Mouse (Mus musculus) myocyte (in vitro differentiated cells): ENCODE results near the gene Cplx3. TPM values are rescaled to one million over a fixed set of nuclear protein-coding genes. Genes with fewer than 3 reads are reported as not detected.

ENCODE experiments used
- H3K27me3 ChIP-seq: one replicate; pipeline ENCODE4 v1.6.1; 2011; ENCODE audit not compliant: control insufficient read depth, insufficient read depth, insufficient read length
- H3K36me3 ChIP-seq: one replicate; pipeline ENCODE4 v1.6.1; 2011; ENCODE audit not compliant: control insufficient read depth, insufficient read depth
- H3K4me2 ChIP-seq: one replicate; pipeline ENCODE4 v1.6.1; 2011; ENCODE audit warnings: low read depth, control low read depth
- H3K4me3 ChIP-seq: one replicate; pipeline ENCODE4 v1.5.1; 2011; ENCODE audit warnings: mild to moderate bottlenecking, control low read depth, moderate library complexity
- H3K79me2 ChIP-seq: one replicate; pipeline ENCODE4 v1.6.1; 2011; ENCODE audit not compliant: control insufficient read depth, insufficient read depth
- H3ac ChIP-seq: one replicate; pipeline ENCODE4 v1.6.1; 2011; ENCODE audit not compliant: control insufficient read depth, insufficient read length
- CEBPB ChIP-seq: IDR thresholded peaks from 2 replicates; pipeline ENCODE4 v1.6.1; 2011; ENCODE audit warnings: mild to moderate bottlenecking, moderate library complexity; ENCODE audit not compliant: poor library complexity, insufficient read depth, severe bottlenecking
- E2F4 ChIP-seq: IDR thresholded peaks from one replicate; pipeline ENCODE4 v1.6.1; 2011; ENCODE audit warnings: mild to moderate bottlenecking, control low read depth, moderate library complexity; ENCODE audit not compliant: insufficient read depth
- MAX ChIP-seq: IDR thresholded peaks from one replicate; pipeline ENCODE4 v1.6.1; 2011; ENCODE audit warnings: low read depth, mild to moderate bottlenecking, control low read depth
- MYOD1 ChIP-seq, 3 experiments: IDR thresholded peaks; one replicate each; pipeline ENCODE4 v1.6.1; 2011; ENCODE audit warnings: control low read depth in 2 of 3, low read depth in 2 of 3, mild to moderate bottlenecking in 2 of 3, moderate library complexity in 1 of 3; ENCODE audit not compliant: insufficient read length in 2 of 3, control insufficient read depth in 1 of 3
- MYOG ChIP-seq, 3 experiments: IDR thresholded peaks; one replicate each; pipeline ENCODE4 v1.6.1; 2011; ENCODE audit warnings: control low read depth in 2 of 3, low read depth in 2 of 3, mild to moderate bottlenecking in 2 of 3; ENCODE audit not compliant: insufficient read length in 2 of 3, control insufficient read depth in 1 of 3, insufficient read depth in 1 of 3
- POLR2A ChIP-seq: IDR thresholded peaks from one replicate; pipeline ENCODE4 v1.6.1; 2011; ENCODE audit warnings: low read depth, mild to moderate bottlenecking, control low read depth, moderate library complexity; ENCODE audit not compliant: insufficient read length
- POLR2AphosphoS2 ChIP-seq: IDR thresholded peaks from one replicate; pipeline ENCODE4 v1.6.1; 2011; ENCODE audit warnings: low read depth, control low read depth; ENCODE audit not compliant: insufficient read length
- REST ChIP-seq: IDR thresholded peaks from one replicate; pipeline ENCODE4 v1.6.1; 2011; ENCODE audit warnings: mild to moderate bottlenecking, control low read depth, moderate library complexity; ENCODE audit not compliant: insufficient read depth, insufficient read length
- SRF ChIP-seq: IDR thresholded peaks from one replicate; pipeline ENCODE4 v1.6.1; 2011; ENCODE audit warnings: low read depth; ENCODE audit not compliant: control insufficient read depth, insufficient read length
- TCF12 ChIP-seq: IDR thresholded peaks from one replicate; pipeline ENCODE4 v1.6.1; 2011; ENCODE audit warnings: mild to moderate bottlenecking, control low read depth; ENCODE audit not compliant: poor library complexity, insufficient read depth, severe bottlenecking
- TCF3 ChIP-seq: IDR thresholded peaks from one replicate; pipeline ENCODE4 v1.6.1; 2011; ENCODE audit warnings: low read depth, control low read depth; ENCODE audit not compliant: insufficient read length
- USF1 ChIP-seq: IDR thresholded peaks from one replicate; pipeline ENCODE4 v1.6.1; 2011; ENCODE audit warnings: low read depth, mild to moderate bottlenecking, control low read depth, moderate library complexity
- polyA plus RNA-seq: library from polyadenylated mRNA; unstranded; fragments of >200 nt; fragmentation: generic; extraction: Trizol; gene quantifications from one replicate; pipeline ENCODE4 v1.2.1, GENCODE M21; 2012; ENCODE audit warnings: missing spikeins

The Cplx3 gene
- polyA plus RNA-seq, 1 experiment: 0.23 TPM

- Histone ChIP-seq H3K27me3 (no peaks in the 10 kb centered on the region), H3K79me2 (no peaks in the 10 kb centered on the region), H3K4me3 (no peak overlapping the region), H3ac (no peak overlapping the region), H3K4me2 (no peak overlapping the region), H3K36me3 (peaks cover 14% of the 10 kb centered on the region)
- TF ChIP-seq TCF3 (no peak), REST (no peak), USF1 (no peak), TCF12 (no peak), POLR2AphosphoS2 (no peak), E2F4 (no peak), MAX (no peak), MYOG (IDR thresholded peaks at IDR 0.05; ENCODE audit: control insufficient read depth in 1 of 3, insufficient read depth in 1 of 3, insufficient read length in 2 of 3, low read depth in 2 of 3) (no peak), POLR2A (no peak), SRF (no peak), CEBPB (no peak), MYOD1 (IDR thresholded peaks at IDR 0.05; ENCODE audit: control insufficient read depth in 1 of 3, insufficient read length in 2 of 3, low read depth in 2 of 3) (no peak)
These were observed 31.7 kb downstream of the Cplx3 start for GRCm38 (mm10) chr9:57574397-57574796.

DNA sequence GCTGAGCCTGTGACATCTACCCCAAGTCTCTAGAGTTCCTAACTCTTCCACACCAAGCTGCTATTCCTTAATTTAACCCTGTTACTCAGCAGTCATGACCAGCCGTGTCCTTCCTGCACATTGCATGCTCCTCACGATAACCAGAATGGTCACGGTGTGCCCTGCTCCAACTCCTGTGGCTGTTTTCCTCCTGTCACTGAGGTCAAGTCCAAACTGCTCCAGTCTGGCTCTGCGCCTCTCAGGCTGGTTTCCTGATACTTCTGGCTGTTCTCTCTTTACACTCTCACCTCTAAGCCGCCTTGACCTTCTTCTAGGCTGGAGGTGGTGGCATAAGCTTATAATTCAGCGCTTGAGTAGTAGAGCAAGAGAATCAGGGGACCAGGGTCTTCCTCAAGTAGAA is 37.6 kb downstream of the Cplx3 start:
- no peak overlapping the region for H3K4me2 ChIP-seq
- H3K36me3 ChIP-seq: peaks cover 11% of the 10 kb centered on the region
- TF ChIP-seq USF1: no peak
- no peak for TF ChIP-seq CEBPB
- no peak for TF ChIP-seq MAX
- no peak for TF ChIP-seq E2F4
- no peak for TF ChIP-seq MYOG (IDR thresholded peaks at IDR 0.05; ENCODE audit: control insufficient read depth in 1 of 3, insufficient read depth in 1 of 3, insufficient read length in 2 of 3, low read depth in 2 of 3)
- no peak for TF ChIP-seq REST
- no peak for TF ChIP-seq TCF3
- TF ChIP-seq TCF12: no peak
- TF ChIP-seq MYOD1 (IDR thresholded peaks at IDR 0.05; ENCODE audit: control insufficient read depth in 1 of 3, insufficient read length in 2 of 3, low read depth in 2 of 3): no peak
- TF ChIP-seq POLR2AphosphoS2: no peak
- TF ChIP-seq SRF: no peak
- TF ChIP-seq POLR2A: no peak
- no peak overlapping the region for H3ac ChIP-seq
- H3K79me2 ChIP-seq: peaks cover 26% of the 10 kb centered on the region
- no peak overlapping the region for H3K4me3 ChIP-seq
- H3K27me3 ChIP-seq: no peaks in the 10 kb centered on the region

DNA sequence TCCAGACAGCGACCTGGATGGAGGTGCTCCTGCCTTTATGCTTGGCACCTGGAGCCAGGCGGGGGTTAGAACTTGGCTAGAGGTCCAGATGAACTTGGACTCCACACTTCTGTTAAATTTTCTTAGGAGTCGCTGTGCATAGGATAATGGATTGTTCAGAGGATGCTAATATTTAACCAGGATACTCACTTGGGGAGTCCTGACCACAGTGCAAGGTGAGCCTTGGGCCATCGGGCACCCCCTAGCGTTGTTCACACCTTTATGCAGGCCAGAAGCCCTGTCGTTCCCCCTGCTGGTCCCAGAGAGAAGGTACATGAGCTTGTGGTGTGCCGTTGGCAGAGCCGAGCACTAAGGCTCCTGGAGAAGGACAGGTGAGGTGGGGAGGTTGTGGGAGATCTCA is 39.2 kb downstream of the Cplx3 start:
- peaks cover 34% of the 10 kb centered on the region for H3K79me2 ChIP-seq
- H3K4me2 ChIP-seq: no peak overlapping the region
- no peak overlapping the region for H3ac ChIP-seq
- no peak overlapping the region for H3K4me3 ChIP-seq
- no peaks in the 10 kb centered on the region for H3K27me3 ChIP-seq
- TF ChIP-seq E2F4 (no peak), TCF3 (no peak), USF1 (no peak), POLR2AphosphoS2 (no peak), REST (no peak), MAX (no peak), MYOG (IDR thresholded peaks at IDR 0.05; ENCODE audit: control insufficient read depth in 1 of 3, insufficient read depth in 1 of 3, insufficient read length in 2 of 3, low read depth in 2 of 3) (no peak), SRF (no peak), TCF12 (no peak), POLR2A (no peak), MYOD1 (IDR thresholded peaks at IDR 0.05; ENCODE audit: control insufficient read depth in 1 of 3, insufficient read length in 2 of 3, low read depth in 2 of 3) (no peak), CEBPB (no peak)
- H3K36me3 ChIP-seq: peaks cover 7% of the 10 kb centered on the region

GRCm38 (mm10) chr9:57565741-57566221 is 40.3 kb downstream of the Cplx3 start:
- TF ChIP-seq SRF (no peak), REST (no peak), TCF12 (no peak), MYOG (IDR thresholded peaks at IDR 0.05; ENCODE audit: control insufficient read depth in 1 of 3, insufficient read depth in 1 of 3, insufficient read length in 2 of 3, low read depth in 2 of 3) (no peak), USF1 (no peak), CEBPB (no peak), MAX (no peak), MYOD1 (IDR thresholded peaks at IDR 0.05; ENCODE audit: control insufficient read depth in 1 of 3, insufficient read length in 2 of 3, low read depth in 2 of 3) (no peak), TCF3 (no peak), POLR2AphosphoS2 (no peak), E2F4 (no peak), POLR2A (no peak)
- peaks cover 7% of the 10 kb centered on the region for H3K36me3 ChIP-seq
- no peaks in the 10 kb centered on the region for H3K27me3 ChIP-seq
- H3K4me3 ChIP-seq: no peak overlapping the region
- H3K79me2 ChIP-seq: peaks cover 41% of the 10 kb centered on the region
- H3K4me2 ChIP-seq: no peak overlapping the region
- H3ac ChIP-seq: no peak overlapping the region
